Mouse (Mus musculus): ENCODE measurements around the gene Osgepl1. TPM values are rescaled to one million over a fixed set of nuclear protein-coding genes. Genes with fewer than 3 reads are reported as not detected.
"Not testable (repeated sequence)": the region's sequence is repeated elsewhere in the genome, so short reads cannot be mapped to it uniquely, and the experiment has no call there.

Gene Osgepl1
- total RNA-seq (2021): 10 to 100 TPM; 22.4 to 33.2 TPM
- long read RNA-seq, experiment 1, full-length matches to known transcripts: 27 of 44 reads
- long read RNA-seq, experiment 1, partial matches to known transcripts: 1 of 44 reads
- long read RNA-seq, experiment 1, other reads (novel, unspliced or antisense): 16 of 44 reads
- long read RNA-seq, experiment 2, transcript Osgepl1-201 (8 exons, 1,868 nt): major isoform, 20 of 38 reads
- long read RNA-seq, experiment 2, partial matches to known transcripts: 1 of 38 reads
- long read RNA-seq, experiment 2, other reads (novel, unspliced or antisense): 17 of 38 reads

DNA sequence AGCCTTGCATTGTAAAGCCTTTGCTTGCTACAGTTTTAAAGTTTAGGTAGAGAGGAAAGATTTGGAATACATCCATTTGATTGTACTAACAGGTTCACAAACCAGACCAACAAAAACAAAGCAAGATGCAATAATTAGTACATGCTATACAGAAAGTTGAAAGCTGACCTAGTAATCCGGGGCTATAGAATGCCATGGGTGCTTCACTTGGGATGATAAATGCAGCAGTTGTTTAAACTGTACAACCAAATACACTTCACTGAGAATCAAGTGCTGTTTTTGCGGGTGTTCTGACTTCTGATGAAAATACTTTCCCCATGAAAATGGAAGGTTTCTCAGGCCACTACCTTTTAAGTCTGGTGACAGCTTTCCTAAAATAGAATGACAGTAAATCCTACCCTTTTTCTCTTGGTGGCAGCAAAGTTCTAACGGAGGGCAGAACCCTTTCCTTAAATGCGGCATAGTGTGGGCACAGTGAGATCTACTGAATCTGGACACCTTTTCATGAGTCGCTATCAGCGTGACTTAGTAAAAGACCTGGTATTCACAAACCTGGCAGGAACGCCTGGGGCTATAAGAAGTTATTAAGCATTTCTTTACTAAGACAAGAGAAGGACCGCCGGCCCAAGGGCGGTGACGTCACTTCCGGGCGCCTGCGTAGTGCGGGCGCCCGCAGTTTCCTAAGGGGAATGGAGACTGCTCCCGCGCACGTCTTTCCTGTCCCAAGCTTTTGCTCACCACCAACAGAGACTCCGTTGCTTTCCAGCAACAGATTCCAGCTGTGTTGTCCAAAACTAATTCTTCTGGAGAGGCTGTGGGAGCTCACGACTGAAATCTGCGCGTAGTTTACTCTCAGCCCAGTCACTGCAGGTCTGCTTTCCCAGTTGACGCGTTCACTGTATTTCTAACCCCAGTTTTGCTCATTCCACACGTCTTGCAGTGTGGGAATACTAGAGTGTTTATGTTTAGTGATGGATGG, at the start of gene Osgepl1:
TSS of gene Osgepl1 (plus strand) at position 636 of the 979 bp plus-strand sequence.
- TF ChIP-seq CTCF (IDR thresholded peaks at IDR 0.05): peak; percentile 6; the same call in 1 of the 2 replicates
- Histone ChIP-seq H3K4me3 (peak within 1 kb of the TSS; percentile 94), H3K27ac (peak within 1 kb of the TSS; percentile 97)
- peak; percentile 91 for DNase-seq
- intact Hi-C loops (cut with DNase I): loop anchor here (5.0 kb wide), 1 partner anchor 39 kb away; the partner anchor contains the start of genes Asdurf, Asnsd1 and Gm28551

DNA sequence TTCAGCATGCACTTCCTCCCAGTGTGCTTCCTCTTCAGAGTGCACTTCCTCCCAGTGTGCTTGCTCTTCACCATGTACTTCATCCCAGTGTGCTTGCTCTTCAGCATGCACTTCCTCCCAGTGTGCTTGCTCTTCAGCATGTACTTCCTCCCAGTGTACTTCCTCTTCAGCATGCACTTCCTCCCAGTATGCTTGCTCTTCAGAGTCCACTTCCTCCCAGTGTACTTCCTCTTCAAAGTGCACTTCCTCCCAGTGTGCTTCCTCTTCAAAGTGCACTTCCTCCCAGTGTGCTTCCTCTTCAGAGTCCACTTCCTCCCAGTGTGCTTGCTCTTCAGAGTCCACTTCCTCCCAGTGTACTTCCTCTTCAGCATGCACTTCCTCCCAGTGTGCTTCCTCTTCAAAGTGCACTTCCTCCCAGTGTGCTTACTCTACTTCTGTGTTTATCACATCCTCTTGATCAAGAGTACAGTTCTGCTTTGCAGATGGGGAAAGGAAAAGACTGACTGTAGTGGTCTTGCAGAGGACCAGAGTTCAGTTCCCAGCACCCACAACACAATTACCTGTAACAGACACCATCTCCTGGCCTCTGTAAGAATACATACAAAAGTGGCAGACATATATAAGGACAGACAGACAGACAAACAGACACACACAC, 48.3 kb upstream of the Osgepl1 start:
- H3K27ac ChIP-seq; DNase-seq; H3K4me3 ChIP-seq; intact Hi-C loops (cut with DNase I): not testable (repeated sequence)

DNA sequence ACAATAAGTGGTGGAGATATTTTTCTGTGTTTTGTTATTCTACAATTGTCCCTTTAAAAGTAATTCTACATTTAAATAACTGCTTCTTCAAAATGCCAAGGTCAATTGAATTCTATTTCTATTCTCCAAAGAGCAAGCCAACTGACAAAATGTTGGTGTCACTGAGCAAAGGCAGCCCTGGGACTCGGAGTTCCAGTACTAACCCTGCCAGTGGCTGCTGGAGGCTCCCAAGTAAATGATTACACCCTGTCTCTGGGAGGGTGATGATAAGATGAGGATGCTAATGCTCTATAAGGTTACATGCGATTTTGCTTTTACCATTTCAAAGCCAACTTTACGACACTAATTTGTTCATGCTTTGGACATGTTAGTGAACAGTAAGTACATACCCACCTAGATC, 43.5 kb upstream of the Osgepl1 start:
- TF ChIP-seq CTCF (IDR thresholded peaks at IDR 0.05): no peak
- DNase-seq: no peak
- intact Hi-C loops (cut with DNase I): no loop called here
- no peak overlapping the region for H3K4me3 ChIP-seq
- H3K27ac ChIP-seq: no peak overlapping the region

DNA sequence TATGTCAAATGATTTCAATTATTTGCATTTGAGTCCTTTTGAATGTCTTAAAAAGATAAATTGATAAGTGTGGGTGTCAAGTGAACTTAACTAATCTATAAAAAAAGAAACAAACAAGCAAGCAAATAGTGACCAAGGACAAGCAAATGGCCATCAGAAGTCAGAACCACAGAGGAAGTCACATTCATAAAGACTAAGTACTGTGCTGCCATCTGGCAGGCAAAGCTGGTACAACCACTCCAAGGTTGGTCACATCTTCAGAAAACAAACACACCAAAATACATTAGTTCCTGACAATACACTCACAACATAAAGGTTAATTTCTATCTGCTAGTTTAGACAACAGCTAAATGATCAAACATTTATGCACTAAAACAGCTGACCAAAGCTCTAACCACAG, 40.8 kb upstream of the Osgepl1 start:
- peak; percentile 55 for DNase-seq
- peak; percentile 78 for TF ChIP-seq CTCF (IDR thresholded peaks at IDR 0.05)
- intact Hi-C loops (cut with DNase I): loop anchor here (1.0 kb wide), 1 partner anchor 219 kb away; no protein-coding TSS in a partner anchor
- Histone ChIP-seq H3K4me3 (no peak overlapping the region), H3K27ac (no peak overlapping the region)

DNA sequence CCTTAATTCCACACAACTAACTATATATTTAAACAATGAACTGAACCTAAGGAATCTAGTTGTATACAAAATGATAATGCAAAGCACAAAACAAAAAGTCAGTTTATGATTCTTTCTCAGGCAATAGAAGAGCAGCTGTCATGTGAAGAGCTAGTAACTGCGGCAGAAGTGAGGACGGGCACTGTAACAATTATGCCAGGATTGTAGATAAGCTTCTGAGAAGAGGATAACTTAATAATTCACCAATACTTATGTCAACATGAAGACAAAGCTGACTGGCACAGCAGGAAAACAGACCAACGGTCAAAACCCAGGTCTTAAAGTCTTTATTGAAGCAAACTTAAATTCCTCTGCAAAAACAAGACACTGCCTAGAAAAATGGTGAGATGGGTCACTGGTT, 22.2 kb upstream of the Osgepl1 start:
- no peak for TF ChIP-seq CTCF (IDR thresholded peaks at IDR 0.05)
- Histone ChIP-seq H3K27ac (no peak overlapping the region), H3K4me3 (no peak overlapping the region)
- DNase-seq: no peak
- intact Hi-C loops (cut with DNase I): no loop called here

DNA sequence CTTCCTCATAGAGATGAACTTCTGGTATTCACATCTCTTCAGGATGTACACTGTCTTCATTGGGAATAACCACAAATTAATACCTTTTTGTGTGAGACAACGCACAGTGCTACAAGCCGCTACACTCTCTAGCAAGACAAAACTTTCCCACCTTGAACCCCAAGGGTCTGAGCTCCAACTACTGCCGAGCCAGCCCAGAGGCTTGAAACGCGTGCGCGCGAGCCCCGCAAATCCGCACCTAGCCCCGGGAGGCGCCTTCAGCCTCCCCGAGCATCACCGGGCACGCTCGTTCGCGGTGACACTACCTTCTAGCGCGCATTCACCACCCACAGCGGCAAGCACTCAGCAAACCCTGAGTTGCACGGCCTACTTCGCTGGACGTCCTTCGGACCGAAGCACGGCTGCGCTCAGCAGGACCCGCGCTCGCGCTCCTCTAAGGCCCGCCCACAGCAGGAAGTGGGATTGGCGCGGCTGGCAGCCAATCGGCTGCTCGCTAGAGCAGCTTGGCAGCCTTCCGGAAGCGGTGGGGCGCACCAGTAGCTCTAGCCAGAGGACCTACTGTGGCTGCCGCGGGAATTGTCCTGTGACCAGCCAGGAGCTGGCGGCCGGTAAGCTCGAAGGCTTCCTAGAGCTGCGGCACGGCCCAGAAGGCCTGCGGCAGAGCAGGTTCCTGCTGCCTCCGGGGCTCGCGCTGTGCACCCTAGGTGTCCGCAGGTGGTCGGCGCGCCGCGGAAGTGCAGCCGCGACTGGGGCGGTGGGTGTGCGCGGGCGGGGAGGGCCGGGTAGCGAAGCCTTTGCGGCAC, 16.6 kb upstream of the Osgepl1 start, which contains the start of the genes Pms1, Ormdl1 and Gm28778:
TSS of gene Pms1 (minus strand) at position 438 of the 803 bp plus-strand sequence.
TSS of gene Ormdl1 (plus strand) at position 515 of the 803 bp plus-strand sequence.
TSS of gene Gm28778 (plus strand) at position 531 of the 803 bp plus-strand sequence.
- intact Hi-C loops (cut with DNase I): no loop called here

DNA sequence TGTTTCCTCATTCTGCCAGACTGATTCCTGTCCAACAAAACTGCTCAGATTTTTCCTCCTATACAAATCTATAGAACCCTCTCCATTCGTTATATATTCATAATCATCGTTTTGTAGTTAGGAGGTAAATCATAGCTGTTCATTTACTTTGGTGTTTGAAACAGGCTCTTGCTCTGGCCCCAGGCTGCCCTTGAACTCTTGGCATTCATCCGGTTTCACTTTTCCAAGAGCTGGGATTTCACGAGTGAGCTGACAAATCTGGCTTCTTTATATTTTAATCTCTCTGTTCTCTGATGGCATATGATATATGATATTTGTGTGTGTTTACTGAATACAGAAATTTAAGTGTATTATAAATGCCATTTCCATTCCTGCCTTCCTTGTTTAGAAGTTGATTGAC, 12.9 kb upstream of the Osgepl1 start:
- no peak for DNase-seq
- intact Hi-C loops (cut with DNase I): no loop called here
- H3K27ac ChIP-seq: no peak overlapping the region
- H3K4me3 ChIP-seq: no peak overlapping the region
- TF ChIP-seq CTCF (IDR thresholded peaks at IDR 0.05): no peak

More for the DNA sequence above, 16.6 kb upstream of the Osgepl1 start, which contains the start of the genes Pms1, Ormdl1 and Gm28778:
- peak; percentile 17; the same call in 1 of the 2 replicates for TF ChIP-seq CTCF (IDR thresholded peaks at IDR 0.05)
- DNase-seq: peak; percentile 97
- Histone ChIP-seq H3K4me3 (peak within 1 kb of the TSS; percentile 78), H3K27ac (peak within 1 kb of the TSS; percentile 92)

DNA sequence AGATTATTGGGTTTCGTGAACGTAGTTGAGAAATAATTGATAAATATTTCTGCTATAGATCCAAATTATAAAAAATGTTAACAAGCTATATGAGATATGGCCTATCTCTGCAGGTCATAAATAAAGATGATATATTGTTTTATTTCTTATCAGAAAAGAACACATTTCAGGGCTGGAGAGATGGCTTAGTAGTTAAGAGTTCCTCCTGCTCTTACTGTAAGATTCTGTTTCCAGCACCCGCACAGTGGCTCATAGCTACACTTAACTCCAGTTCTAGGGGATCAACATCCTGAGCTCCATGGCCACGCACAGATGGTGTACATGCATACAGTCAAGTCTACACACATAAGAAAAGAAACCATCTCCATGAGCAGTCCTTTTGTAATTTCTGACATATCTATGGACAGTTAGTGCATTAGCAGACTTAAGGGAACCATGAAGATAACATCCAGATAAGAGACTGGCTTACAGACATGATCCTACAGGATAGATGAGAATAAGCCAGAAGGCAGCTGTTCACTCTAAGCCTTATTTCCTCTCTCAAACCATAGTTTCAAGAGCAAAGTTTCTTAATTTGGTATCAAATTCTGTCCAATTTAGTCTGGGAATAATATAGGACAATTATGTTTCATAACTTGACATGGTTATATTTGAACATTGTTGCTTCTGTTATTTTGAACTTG, 8.4 kb downstream of the Osgepl1 start:
- intact Hi-C loops (cut with DNase I): no loop called here
- no peak for DNase-seq
- no peak overlapping the region for H3K4me3 ChIP-seq
- no peak for TF ChIP-seq CTCF (IDR thresholded peaks at IDR 0.05)
- H3K27ac ChIP-seq: no peak overlapping the region

DNA sequence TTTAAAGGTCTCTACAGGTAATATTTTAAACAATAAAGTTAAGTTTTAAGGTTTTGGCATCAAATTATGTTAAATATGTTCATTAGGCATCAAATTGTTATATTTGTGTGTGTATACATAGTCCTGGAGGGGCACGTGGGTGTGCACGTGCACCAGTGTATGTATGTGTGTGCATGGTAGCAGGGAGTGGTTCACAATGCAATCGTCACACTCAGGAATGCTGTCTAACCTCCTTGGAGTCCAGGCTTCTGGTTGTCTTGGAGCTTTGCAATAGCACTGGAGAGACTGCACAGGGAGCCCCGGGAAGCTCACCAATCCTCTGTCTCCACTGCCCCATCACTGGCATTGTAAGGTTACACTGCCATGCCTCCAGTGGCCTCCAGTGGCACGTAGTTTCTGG, 9.8 kb downstream of the Osgepl1 start:
- intact Hi-C loops (cut with DNase I): no loop called here
- Histone ChIP-seq H3K4me3 (no peak overlapping the region), H3K27ac (no peak overlapping the region)
- no peak for DNase-seq
- TF ChIP-seq CTCF (IDR thresholded peaks at IDR 0.05): no peak

DNA sequence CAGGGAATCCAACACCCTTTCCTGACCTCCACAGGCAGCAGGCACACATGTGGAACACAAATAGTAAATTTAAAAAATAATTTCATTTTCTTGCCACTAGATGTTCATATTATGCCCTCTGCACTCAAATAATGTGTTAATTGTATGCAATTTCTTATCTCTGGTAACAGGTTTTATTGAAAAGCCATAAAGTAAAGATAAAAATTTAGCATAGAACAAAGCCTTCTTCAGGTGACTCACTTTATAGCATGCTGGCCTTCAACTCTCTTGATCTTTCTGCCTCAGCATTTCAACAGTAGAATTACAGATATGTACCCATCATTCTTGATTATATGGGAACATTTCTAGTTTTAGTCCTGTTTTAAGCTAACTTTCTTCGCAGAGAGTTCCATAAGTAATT, 10.9 kb downstream of the Osgepl1 start:
- no peak overlapping the region for H3K27ac ChIP-seq
- TF ChIP-seq CTCF (IDR thresholded peaks at IDR 0.05): no peak
- no peak for DNase-seq
- no peak overlapping the region for H3K4me3 ChIP-seq
- intact Hi-C loops (cut with DNase I): no loop called here
